Mouse (Mus musculus): ENCODE data around the gene H6pd. TPM values are rescaled to one million over a fixed set of nuclear protein-coding genes. Genes with fewer than 3 reads are reported as not detected.

H6pd gene
- total and polyA plus RNA-seq, 3 experiments = 17.7 to 38.5 (median 25.1) TPM

GRCm38 (mm10) chr4:149956048-149956447 lies 52.8 kb downstream of the H6pd start:
- Histone ChIP-seq H3K27me3 (replicated peaks) (peaks cover 60% of the 10 kb centered on the region), H3K27ac (ENCODE audit: insufficient read depth, low read depth) (no peak overlapping the region), H3K4me2 (ENCODE audit: insufficient read depth, low read depth, poor library complexity, severe bottlenecking) (no peak overlapping the region), H3K4me1 (ENCODE audit: control insufficient read depth in 1 of 2, insufficient read depth in 2 of 2) (peaks cover 0 to 15% of the 10 kb centered on the region in 2 experiments; a peak in 2 of 4 replicates), H3K9me3 (replicated peaks; ENCODE audit: low read length) (peaks cover 2% of the 10 kb centered on the region), H3K79me2 (replicated peaks; ENCODE audit: control insufficient read depth, extremely low read depth, insufficient read depth, poor library complexity, severe bottlenecking) (no peaks in the 10 kb centered on the region), H3K9ac (ENCODE audit: insufficient read depth, low read depth) (no peak overlapping the region), H3K4me3 (replicated peaks in 1 of 3; ENCODE audit: low read depth in 2 of 3, low read length in 2 of 3, poor library complexity in 1 of 3) (no peak overlapping the region), H3K36me3 (replicated peaks in 1 of 2; ENCODE audit: control insufficient read depth in 1 of 2, insufficient read depth in 1 of 2, low read length in 1 of 2) (no peaks in the 10 kb centered on the region)
- in situ Hi-C loops (cut with MboI; ENCODE audit: low pct_ligation_motif_present, low pct_unique_long_range_greater_than_20kb, low sequenced_read_pairs) (loop anchor here (5.0 kb wide), 2 partner anchors 119 to 154 kb away; no protein-coding TSS in a partner anchor), dilution Hi-C loops (cut with MboI; ENCODE audit: extremely low pct_ligation_motif_present, extremely low pct_unique_long_range_greater_than_20kb, low sequenced_read_pairs) (loop anchor here (25.0 kb wide), 1 partner anchor 169 kb away; no protein-coding TSS in a partner anchor)
- no peak for DNase-seq (ENCODE audit: extremely low read depth)
- TF ChIP-seq MYC (IDR thresholded peaks at IDR 0.05; ENCODE audit: low read depth, low read length) = no peak
- TF ChIP-seq EP300 (IDR thresholded peaks at IDR 0.05; ENCODE audit: low read length) = no peak
- no peak for TF ChIP-seq SMC3 (IDR thresholded peaks at IDR 0.05; ENCODE audit: low read depth, low read length)
- no peak for TF ChIP-seq UBTF (IDR thresholded peaks at IDR 0.05; ENCODE audit: low read depth, low read length)

- Histone ChIP-seq H3K9ac (ENCODE audit: insufficient read depth, low read depth) (no peak overlapping the region), H3K9me3 (replicated peaks; ENCODE audit: low read length) (peaks cover 2% of the 10 kb centered on the region), H3K27me3 (replicated peaks) (peaks cover 58% of the 10 kb centered on the region), H3K27ac (ENCODE audit: insufficient read depth, low read depth) (no peak overlapping the region), H3K79me2 (replicated peaks; ENCODE audit: control insufficient read depth, extremely low read depth, insufficient read depth, poor library complexity, severe bottlenecking) (no peaks in the 10 kb centered on the region), H3K36me3 (replicated peaks in 1 of 2; ENCODE audit: control insufficient read depth in 1 of 2, insufficient read depth in 1 of 2, low read length in 1 of 2) (no peaks in the 10 kb centered on the region), H3K4me3 (replicated peaks in 1 of 3; ENCODE audit: low read depth in 2 of 3, low read length in 2 of 3, poor library complexity in 1 of 3) (no peak overlapping the region), H3K4me2 (ENCODE audit: insufficient read depth, low read depth, poor library complexity, severe bottlenecking) (peak overlapping the region; percentile 33), H3K4me1 (ENCODE audit: control insufficient read depth in 1 of 2, insufficient read depth in 2 of 2) (peaks cover 0 to 15% of the 10 kb centered on the region in 2 experiments; a peak in 2 of 4 replicates)
- TF ChIP-seq UBTF (IDR thresholded peaks at IDR 0.05; ENCODE audit: low read depth, low read length) (no peak), JUN (IDR thresholded peaks at IDR 0.05; ENCODE audit: insufficient read depth, low read depth, low read length) (no peak), JUND (conservative IDR thresholded peaks at IDR 0.05; ENCODE audit: low read depth, low read length) (no peak), CHD1 (IDR thresholded peaks at IDR 0.05; ENCODE audit: low read depth, low read length) (no peak), HCFC1 (IDR thresholded peaks at IDR 0.05; ENCODE audit: low read depth, low read length) (no peak), MEF2A (IDR thresholded peaks at IDR 0.05; ENCODE audit: borderline replicate concordance, low read depth, low read length) (no peak), USF1 (IDR thresholded peaks at IDR 0.05; ENCODE audit: low read depth, low read length) (no peak), TCF12 (IDR thresholded peaks at IDR 0.05; ENCODE audit: low read depth, low read length) (no peak)
- dilution Hi-C loops (cut with MboI; ENCODE audit: extremely low pct_ligation_motif_present, extremely low pct_unique_long_range_greater_than_20kb, low sequenced_read_pairs) = loop anchor here (25.0 kb wide), 1 partner anchor 168 kb away; no protein-coding TSS in a partner anchor
- no peak for DNase-seq (ENCODE audit: extremely low read depth)
- in situ Hi-C loops (cut with MboI; ENCODE audit: low pct_ligation_motif_present, low pct_unique_long_range_greater_than_20kb, low sequenced_read_pairs) = loop anchor here (5.0 kb wide), 2 partner anchors 118 to 153 kb away; no protein-coding TSS in a partner anchor
These were observed 53.2 kb downstream of the H6pd start for GRCm38 (mm10) chr4:149955631-149956030.

GRCm38 (mm10) chr4:149954893-149955439 lies 53.9 kb downstream of the H6pd start, which contains the start of gene Spsb1:
TSS of gene Spsb1 (minus strand) at chr4:149955043.
- H3K79me2 ChIP-seq (replicated peaks; ENCODE audit: control insufficient read depth, extremely low read depth, insufficient read depth, poor library complexity, severe bottlenecking) = no peaks in the 10 kb centered on the region
- dilution Hi-C loops (cut with MboI; ENCODE audit: extremely low pct_ligation_motif_present, extremely low pct_unique_long_range_greater_than_20kb, low sequenced_read_pairs) = loop anchor here (25.0 kb wide), 1 partner anchor 168 kb away; no protein-coding TSS in a partner anchor
- H3K4me3 ChIP-seq (replicated peaks in 1 of 3; ENCODE audit: low read depth in 2 of 3, low read length in 2 of 3, poor library complexity in 1 of 3) = peak within 1 kb of the TSS; percentile 28 to 55 (median 31)
- no peak within 1 kb of the TSS for H3K9ac ChIP-seq (ENCODE audit: insufficient read depth, low read depth)
- H3K27ac ChIP-seq (ENCODE audit: insufficient read depth, low read depth) = no peak within 1 kb of the TSS
- peak within 1 kb of the TSS; percentile 93 for H3K4me2 ChIP-seq (ENCODE audit: insufficient read depth, low read depth, poor library complexity, severe bottlenecking)
- peak; percentile 93 for DNase-seq (ENCODE audit: extremely low read depth)
- H3K36me3 ChIP-seq (replicated peaks in 1 of 2; ENCODE audit: control insufficient read depth in 1 of 2, insufficient read depth in 1 of 2, low read length in 1 of 2) = no peaks in the 10 kb centered on the region
- H3K27me3 ChIP-seq (replicated peaks) = peaks cover 63% of the 10 kb centered on the region
- H3K9me3 ChIP-seq (replicated peaks; ENCODE audit: low read length) = peaks cover 2% of the 10 kb centered on the region
- peaks cover 0 to 15% of the 10 kb centered on the region in 2 experiments; a peak in 2 of 4 replicates for H3K4me1 ChIP-seq (ENCODE audit: control insufficient read depth in 1 of 2, insufficient read depth in 2 of 2)
- in situ Hi-C loops (cut with MboI; ENCODE audit: low pct_ligation_motif_present, low pct_unique_long_range_greater_than_20kb, low sequenced_read_pairs) = loop anchor here (5.0 kb wide), 2 partner anchors 118 to 153 kb away; no protein-coding TSS in a partner anchor
- TF ChIP-seq POLR2AphosphoS2 (IDR thresholded peaks at IDR 0.05; ENCODE audit: low read depth, low read length) (no peak), UBTF (IDR thresholded peaks at IDR 0.05; ENCODE audit: low read depth, low read length) (peak; percentile 92), POLR2A (IDR thresholded peaks at IDR 0.05; ENCODE audit: low read depth, low read length) (peak; percentile 53; the same call in 1 of the 2 replicates), CTCF (conservative IDR thresholded peaks at IDR 0.05 in 1 of 2, IDR thresholded peaks at IDR 0.05 in 1 of 2; ENCODE audit: low read depth in 2 of 2, low read length in 2 of 2) (no peak), RAD21 (IDR thresholded peaks at IDR 0.05; ENCODE audit: low read depth, low read length) (no peak; the same call in 1 of the 2 replicates), BHLHE40 (IDR thresholded peaks at IDR 0.05; ENCODE audit: low read depth, low read length) (peak; percentile 60), NELFE (IDR thresholded peaks at IDR 0.05; ENCODE audit: low read depth, low read length) (no peak), HCFC1 (IDR thresholded peaks at IDR 0.05; ENCODE audit: low read depth, low read length) (0 out of 2 replicates have a peak, but pooled peaks have one; percentile 20), MAZ (IDR thresholded peaks at IDR 0.05; ENCODE audit: low read depth, low read length) (peak; percentile 96; the same call in 1 of the 2 replicates), MYC (IDR thresholded peaks at IDR 0.05; ENCODE audit: low read depth, low read length) (no peak), JUND (conservative IDR thresholded peaks at IDR 0.05; ENCODE audit: low read depth, low read length) (no peak), MAFK (IDR thresholded peaks at IDR 0.05; ENCODE audit: insufficient replicate concordance, low read length) (no peak), ZKSCAN1 (IDR thresholded peaks at IDR 0.05; ENCODE audit: borderline replicate concordance, low read depth, low read length) (no peak), KAT2A (IDR thresholded peaks at IDR 0.05; ENCODE audit: insufficient replicate concordance, low read length) (no peak), MXI1 (IDR thresholded peaks at IDR 0.05; ENCODE audit: low read depth, low read length) (no peak; the same call in 1 of the 2 replicates), ZC3H11A (IDR thresholded peaks at IDR 0.05; ENCODE audit: low read depth, low read length) (no peak)

Measured in CH12.LX (cell line).